Mouse (Mus musculus): ENCODE measurements at regions not wholly inside any gene's neighbourhood (a gene's known extent, or its start where the extent isn't known, plus 50 kb on each side); places are given as distances from the start of the nearest gene placed in this dataset.

DNA sequence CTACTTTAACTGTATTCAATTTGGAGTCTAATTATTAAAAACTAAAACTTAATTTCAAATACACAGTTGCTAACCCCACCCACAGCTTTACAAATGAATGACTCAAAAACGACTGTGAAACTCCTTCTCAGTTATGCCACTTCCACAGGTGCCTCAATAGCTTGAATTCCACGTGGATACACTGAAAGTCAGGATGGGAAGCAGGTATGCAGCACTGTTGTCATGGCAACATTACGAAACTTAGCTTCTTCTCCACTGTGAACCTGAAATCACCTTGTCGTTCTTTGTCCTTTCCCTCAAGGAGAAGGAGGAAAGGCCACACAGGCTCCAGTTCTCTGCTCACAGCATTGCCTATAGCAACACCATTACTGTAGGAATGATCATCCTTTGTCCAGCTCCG, 60.5 kb upstream of the Thrb start:
- TF ChIP-seq CTCF (IDR thresholded peaks at IDR 0.05; ENCODE audit: extremely low read depth, insufficient read depth, low read length): no peak
- TF ChIP-seq POLR2A (IDR thresholded peaks at IDR 0.05; ENCODE audit: extremely low read depth, insufficient read depth, low read length): no peak

All from cortical plate, adult 2 months (tissue).